Mouse (Mus musculus) cerebellum, adult 18-20 months (tissue): ENCODE measurements around the gene Ufsp2.

Experiments
- DNase-seq, 2 experiments: peaks; one replicate each; pipeline ENCODE4 v3.0.0; 2021

Gene Ufsp2

DNA sequence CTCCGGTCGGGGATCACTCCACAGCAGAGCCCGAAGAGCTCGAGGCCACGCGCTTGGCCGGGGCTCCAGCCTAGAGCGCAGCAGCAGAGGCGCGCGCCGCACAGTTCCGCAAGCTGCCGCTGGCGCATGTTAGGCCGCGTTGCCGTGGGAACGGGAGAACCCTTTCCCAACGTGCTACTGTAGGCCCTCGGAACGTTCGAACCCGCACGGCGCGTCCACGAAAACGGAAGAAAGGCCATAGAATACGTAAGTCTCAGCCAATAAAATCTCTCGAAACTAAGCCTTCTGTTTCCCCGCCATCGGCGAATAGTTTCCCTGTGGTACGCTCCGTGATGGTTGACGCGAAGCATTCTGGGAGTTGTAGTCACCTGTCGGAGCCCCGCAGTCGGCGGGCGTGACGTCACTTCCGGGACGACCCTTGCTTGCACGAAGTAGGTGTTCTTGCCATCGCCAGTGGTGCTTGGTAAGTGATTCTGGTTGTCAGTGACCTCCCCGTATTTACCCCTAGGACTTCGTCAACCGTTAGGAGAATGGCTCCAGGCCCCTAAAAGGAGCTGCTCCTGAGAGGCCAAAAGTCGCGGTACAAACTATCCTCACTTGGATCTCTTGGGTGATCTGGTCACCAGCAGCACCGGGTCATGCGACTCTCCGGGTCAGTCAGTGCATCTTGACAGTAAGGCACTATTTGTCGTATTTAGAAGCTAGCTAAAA, at the start of gene Ufsp2, which contains the start of gene 1700029J07Rik:
TSS of gene Ufsp2 (plus strand) at position 403 of the 711 bp plus-strand sequence.
TSS of gene 1700029J07Rik (minus strand) at position 127 of the 711 bp plus-strand sequence.
- peak; percentile 97 to 99 for DNase-seq

DNA sequence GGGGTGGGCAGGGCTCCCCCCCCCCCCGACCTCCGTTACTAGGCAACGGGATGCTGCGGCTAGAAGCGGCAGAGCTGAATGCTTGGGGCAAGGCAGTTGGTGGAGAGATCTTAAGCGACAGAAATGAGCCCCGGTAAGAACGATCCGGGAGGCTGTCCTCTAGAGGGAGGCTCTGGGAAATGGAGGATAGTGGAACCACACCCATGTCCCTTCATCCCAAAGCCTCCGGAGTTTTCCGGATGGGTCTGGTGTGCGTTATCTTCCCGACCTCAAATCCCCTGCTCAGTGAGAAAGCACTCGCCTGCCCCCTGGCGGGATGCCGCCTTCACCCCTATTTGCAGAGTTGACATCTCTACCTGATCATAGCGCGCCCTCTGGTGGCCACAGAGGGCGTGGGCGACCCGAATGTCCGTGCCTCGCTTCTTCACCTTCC, 40.7 kb upstream of the Ufsp2 start, which contains the start of gene Ccdc110:
TSS of gene Ccdc110 (plus strand) at position 38 of the 433 bp plus-strand sequence.
- peak; percentile 79 to 86 for DNase-seq

DNA sequence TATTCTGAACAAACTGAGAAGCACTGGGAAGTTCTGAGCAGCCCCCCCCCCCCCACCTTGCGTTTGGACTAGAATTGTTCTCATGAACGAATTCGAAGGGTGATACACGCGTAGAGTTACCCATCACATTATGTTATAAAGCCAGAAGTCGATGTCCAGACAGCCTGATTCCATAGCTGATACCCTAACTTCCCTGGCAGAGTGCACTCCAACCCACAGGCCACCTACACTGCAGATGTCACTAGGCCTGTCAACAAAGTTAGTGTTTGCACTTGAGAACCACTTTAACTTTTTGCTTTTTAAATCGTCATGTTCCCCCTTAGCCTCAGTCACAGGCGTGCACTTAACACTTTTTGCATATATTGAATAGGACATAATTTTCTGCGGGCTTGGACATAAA, 38.3 kb upstream of the Ufsp2 start:
- no peak for DNase-seq

DNA sequence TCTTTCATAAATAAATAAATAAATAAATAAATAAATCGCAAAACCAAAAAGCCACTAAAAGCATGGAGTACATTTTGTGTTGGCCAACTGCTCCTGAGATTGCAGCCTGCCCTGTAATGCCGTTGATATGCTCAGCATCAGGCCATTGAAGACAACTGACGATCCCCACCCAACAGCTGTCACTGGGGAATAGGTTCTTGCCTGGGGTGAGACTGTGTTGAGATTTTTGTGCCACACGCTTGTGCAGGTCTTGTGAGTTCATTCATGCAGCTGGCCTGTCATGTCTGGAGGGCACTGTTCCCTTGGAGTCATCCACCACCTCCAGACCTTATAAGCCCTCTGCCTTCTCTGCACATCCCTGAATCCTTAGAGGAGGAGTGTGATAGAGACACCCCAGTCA, 29.0 kb upstream of the Ufsp2 start:
- no peak for DNase-seq

DNA sequence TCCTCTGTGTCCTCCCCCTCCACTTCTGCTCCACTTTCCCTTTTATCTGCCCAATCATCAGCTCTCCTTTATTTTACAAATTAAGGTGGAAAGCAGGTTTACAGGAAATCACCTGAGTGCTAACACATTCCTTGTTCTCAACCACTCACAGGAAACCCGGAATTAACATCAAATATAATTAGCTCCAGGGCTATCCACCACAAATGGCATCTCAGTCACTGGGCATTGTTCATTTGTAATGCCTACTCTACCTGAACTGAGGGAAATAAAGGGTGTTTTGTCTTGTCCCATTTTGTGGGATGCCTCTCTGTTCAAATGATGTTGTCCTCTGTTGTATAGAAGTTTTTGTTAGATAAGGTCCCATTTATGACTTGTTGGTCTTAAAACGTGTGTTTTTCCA, 24.7 kb upstream of the Ufsp2 start:
- no peak for DNase-seq

DNA sequence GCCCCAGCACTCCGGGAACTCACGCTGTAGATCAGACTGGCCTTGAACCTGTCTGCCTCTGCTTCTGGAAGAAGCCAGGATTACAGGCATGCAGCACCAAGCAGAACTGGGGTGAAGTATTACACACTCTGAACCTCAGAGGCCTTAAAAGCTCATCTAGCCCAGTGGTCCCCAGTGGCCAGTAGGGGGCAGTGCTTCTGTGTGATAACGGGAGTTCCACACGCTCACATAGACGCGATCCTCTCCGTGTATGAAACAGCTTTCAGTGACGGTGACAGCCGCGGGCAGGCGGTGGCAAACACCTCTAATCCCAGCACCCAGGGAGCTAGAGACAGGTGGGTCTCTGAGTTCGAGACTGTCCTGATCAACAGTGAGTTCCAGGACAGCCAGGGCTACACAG, 4.4 kb upstream of the Ufsp2 start:
- DNase-seq = no peak

DNA sequence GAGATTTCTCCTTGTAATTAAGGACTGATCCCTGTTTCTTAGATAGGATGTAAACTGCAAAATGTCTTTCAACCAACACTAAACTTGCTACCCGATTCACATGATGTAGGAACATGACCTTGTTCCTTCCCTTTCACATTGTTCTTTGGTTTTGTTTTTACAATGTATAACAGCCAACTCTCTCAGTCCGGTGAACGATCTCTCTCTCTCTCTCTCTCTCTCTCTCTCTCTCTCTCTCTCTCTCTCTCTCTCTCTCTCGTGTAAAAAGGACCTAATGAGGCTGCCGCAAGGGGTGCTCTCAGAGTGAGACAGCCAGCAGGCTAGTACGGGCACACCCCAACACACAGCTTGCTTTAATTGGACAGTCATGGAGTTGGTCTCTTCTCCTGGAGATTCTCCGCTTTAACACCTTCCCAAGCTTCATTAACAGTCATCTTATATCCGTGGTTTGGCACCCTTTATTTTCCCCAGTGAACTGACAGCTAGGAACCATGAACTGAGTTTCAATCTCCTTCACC, 1.3 kb upstream of the Ufsp2 start:
- no peak for DNase-seq

DNA sequence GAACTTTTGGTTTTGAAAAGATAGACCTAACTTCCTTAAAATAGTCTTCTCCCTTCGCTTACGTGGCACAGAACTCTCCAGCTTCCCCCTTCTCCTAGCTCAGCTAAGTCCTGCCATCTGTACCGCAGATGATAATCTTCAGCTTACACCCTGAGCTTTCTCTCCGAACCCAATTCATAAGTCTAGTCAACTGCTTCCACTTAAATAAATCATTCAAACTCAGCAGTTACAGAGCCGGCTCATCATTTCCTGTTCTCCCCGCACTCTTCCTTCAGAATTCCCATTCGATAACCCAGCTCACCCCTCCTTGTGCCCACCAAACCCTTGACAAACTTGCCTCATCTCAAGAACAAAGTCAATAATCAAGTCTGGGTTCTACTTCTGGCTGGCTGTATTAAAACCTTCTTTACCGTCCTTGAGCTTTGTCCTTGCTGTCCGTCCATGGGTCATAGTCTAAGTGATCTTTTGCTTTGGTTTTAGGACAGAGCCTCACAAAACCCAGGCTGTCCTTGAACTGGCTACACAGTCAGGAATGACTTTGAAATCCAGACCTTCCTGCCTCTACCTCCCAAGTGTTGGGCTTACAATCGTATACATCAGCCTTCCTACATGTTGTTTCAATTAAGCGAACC, 625 bp downstream of the Ufsp2 start:
- DNase-seq = no peak

DNA sequence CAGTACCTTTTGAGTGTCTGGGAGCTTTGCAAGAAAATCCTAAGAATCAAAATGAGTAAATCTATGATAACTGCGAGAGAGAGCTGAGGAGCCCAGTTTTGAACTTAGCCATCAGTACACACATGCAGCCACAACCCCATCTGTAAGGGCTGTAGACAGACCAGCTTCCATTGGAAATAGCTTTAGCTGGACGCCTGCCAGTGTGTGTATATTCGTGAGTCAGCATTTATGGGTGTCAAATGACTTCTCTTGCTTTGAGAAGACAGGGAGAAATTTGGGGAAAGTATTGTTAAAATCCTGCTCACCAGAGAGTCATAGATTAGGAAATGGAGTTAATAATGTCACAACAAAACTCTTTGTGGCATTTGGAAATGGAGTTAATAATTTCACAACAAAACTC, 11.3 kb downstream of the Ufsp2 start:
- DNase-seq = no peak

DNA sequence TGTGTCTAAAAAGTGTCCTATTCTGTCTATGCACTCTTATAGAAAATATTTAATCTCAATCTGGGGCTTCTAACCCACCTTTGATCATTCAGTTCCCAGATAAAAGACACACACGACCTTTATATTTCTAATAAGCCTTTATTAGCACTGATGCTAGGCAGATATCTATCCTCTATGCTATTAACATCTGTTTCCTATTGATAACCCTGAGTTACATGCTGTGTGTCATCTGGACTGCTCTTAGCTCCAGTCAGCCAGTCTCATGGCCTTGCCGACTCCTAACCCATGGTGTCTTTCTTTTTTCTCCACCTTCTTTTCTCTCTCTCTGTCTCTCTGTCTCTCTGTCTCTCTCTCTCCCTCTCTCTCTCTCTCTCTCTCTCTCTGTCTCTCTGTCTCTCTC, 12.9 kb downstream of the Ufsp2 start:
- DNase-seq = no peak

DNA sequence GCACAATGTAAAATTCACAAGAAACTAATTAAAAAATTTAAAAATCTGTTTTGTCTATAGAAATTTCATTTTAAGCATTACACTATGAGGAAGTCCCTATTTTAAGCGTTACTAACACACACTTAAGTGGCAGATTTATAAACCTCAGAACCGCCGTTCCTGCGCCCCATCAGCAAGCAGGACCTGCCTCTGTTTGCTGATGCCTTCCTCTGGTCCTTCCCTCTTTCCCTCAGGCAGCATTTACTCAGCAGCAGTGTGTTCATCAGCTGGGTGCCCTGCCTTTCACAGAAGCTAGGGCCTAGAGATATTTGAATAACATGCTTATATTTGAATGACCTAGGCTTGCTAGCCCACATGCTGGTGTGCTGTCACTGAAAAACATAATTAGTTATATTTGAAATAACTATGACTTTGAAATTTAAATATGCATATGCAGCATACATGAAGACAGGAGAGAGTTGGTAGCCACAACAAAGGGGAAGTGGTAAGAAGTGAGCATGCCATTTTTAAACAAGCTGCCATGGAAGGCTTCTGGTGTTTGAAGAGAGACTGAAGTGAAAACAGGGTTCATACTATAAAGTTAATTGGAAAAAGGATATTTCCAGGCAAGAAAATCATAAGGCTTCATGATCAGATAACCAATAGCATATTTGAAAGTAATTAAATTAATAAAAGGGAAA, 15.4 kb downstream of the Ufsp2 start:
- no peak for DNase-seq

DNA sequence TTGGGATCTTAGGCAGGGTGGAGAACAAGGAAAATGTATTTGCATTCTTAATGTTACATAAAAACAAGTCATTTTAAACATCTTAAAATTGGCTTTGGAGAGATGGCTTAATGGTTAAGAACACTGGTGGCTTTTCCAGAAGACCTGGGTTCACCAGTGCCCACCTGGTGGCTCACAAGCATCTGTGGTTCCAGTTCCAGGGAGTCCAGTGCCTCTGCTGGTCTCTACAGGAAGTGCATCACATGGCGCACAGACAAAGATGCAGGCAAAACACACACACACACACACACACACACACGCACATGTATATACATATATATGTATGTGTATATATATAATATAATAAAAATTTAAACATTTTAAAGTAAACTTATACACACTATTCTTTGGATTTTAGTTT, 18.8 kb downstream of the Ufsp2 start:
- no peak for DNase-seq

DNA sequence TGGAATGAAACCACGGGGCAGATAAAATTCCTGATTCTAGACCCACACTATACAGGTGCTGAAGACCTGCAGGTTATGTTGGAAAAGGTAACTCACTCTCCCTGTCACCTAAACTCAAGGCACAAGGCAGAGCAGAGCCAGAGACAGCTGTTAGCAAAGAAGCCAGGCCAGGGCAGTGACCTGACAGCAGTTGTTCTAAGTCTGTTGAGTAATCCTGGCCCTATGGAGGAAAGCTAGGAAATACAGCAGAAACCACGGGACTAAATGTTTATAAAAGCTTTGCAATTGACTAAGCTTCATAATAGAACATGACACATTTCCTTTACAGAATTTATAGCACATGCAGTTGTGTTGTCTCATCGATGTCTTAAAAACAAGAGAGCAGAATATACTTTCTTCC, 20.2 kb downstream of the Ufsp2 start:
- no peak for DNase-seq

DNA sequence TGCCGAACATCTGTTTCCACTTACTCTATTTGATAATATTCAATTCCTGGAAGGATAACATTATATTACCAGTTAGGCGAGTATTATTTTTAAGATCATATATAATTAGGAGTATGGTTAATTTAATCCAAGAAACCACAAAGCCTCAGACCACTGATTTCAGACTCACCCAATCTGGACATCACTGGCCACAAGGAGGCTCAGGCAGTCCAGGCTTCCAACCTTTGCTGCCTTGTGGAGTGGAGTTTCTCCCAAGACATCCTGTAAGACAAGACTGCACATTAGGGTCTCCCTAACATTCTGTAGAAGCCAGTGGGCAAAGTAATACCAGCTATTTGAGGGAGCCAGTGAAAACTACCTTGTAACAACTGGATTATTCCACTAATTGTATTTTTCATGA, 22.9 kb downstream of the Ufsp2 start:
- DNase-seq = no peak

DNA sequence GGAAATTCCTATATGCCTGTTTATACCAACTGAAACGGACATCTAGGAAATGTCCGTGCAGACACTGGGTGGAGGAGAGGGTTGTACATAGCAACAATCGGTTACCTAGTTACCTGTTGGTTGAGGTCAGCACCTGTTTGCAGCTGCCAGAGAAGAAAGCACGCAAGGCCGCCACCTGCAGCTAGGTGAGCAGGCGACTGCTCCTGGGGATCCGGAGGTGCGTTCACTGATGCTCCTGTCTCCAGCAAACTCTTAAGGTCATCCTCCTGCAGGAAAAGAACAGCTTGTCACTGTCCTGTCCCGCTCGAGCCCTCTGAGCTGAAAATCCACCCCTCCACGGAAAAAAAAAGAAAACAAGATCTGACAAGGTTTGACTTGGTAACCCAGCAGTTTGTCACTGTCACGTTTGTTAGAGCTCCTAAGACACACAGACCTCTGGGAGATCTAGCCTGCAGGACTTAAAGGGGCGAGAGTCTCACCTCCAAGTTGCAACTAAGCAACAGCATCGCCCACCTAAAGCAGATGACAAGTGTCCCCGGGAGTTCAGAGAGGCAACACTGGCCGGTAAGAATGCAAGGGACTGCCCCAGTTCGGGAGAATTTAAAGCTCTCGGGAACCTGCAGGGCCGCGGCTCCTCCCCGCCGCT, 23.9 kb downstream of the Ufsp2 start, which contains the start of gene Lrp2bp:
TSS of gene Lrp2bp (plus strand) at position 166 of the 646 bp plus-strand sequence.
- DNase-seq = peak; percentile 53 to 64

DNA sequence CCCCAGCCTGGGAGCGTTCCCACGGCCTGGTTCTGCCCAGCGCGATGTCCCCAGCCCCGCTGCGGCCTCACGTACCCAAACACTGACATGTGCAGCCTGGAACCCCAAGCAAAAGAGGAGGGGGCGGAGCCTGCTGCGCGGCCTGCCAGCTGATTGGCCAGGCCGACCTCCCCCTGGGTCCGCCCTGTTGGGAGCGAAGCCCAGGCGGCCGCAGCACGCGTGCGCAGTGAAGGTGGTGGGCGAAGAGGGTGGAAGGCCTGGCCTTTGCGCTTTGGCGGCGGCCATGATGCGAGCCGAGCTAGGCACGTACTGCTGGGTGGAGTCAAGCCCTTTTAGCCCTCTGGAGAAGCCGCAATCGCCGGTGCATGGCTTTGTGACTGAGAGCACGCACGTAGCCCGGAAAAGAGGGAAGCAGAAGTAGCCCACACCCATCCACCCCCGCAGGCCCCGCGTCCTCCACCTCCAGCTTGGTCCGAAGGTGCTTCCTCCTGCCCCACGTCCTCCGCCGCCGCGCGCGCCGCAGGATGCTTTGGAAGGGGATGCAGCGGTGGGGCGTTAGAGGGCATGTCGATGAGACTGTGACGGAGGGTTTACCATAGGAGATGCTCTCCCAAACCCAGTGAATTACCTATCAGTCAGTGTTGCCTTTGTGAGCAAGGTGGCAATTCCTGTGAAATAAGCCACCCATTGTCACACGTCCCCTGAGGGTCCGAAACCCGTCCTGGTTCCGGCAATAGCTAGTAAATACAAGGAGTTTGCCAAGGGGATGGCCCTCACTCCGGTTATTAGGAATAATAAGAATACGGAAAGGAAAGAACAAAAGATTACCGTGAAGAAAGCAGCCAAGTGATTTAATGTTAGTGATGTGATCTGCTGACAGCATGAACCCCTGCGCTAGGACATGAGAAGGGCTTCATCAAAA, 24.7 kb downstream of the Ufsp2 start:
- peak; percentile 99 to 100 for DNase-seq

DNA sequence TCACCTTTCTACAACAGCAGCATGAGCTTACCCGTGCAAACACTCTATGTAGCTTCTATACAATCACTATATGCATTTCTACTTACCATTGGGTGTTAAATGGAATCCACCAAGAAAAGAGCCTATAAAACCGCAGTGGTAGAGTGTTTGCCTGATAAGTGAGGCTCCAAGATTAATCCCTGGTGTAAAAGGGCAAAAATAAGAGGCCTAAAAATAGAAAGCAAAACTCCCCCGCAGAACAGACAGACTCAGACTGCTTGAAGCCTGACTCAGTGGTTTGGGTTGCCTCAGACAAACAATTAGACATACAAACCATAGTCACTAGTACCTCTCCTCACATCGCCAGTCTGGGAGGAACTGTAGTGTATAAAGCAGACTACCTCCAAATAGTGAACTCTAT, 30.3 kb downstream of the Ufsp2 start, which contains the start of gene Ankrd37:
TSS of gene Ankrd37 (minus strand) at position 112 of the 400 bp plus-strand sequence.
- DNase-seq = no peak

DNA sequence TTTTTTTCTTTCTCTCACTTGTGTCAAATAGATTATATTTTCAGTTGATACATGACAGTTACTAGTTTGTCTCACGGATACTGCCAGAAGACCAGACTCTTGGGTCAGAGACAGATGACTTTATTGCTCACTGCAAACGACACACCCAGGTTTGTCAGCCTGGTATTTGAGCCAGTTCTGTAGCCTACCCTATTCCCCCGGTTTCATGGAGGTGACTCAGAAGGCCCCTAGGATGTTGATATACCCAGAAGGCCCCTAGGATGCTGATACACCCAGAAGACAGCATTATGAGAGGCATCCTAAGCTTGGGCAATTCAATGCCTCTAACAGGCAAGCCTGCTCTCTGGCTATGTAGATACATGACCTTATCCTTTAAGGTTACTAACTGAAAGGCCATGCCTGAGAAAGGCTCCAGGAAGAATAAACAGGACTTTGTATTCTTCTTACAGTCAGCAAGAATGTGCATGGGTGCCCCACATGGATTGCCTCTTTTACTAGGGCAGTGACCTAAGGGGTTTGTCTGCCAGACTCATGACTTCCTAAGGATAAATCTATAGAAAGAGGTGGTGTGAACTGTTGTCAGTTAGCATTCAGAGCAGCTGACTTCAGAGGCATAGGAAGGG, 31.8 kb downstream of the Ufsp2 start:
- no peak for DNase-seq

DNA sequence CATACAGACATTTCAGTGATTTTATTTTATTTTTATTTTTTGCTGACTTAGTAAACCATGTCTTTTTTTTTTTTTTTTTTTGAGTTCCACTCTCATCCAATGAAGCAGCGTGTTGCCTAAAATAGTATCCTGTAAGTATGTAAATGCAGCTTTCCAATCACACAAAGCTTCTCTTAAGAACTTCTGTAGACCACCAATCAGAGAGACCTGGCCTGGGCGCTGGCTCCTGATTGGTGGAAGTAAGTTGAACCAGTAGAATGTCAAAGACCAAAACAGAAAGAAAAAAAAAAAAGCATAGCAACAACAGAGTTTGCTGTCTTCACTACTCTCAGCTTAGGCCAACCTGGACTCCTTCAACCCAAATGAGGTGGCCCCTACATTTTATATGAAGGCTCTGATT, 35.0 kb downstream of the Ufsp2 start:
- DNase-seq = no peak

DNA sequence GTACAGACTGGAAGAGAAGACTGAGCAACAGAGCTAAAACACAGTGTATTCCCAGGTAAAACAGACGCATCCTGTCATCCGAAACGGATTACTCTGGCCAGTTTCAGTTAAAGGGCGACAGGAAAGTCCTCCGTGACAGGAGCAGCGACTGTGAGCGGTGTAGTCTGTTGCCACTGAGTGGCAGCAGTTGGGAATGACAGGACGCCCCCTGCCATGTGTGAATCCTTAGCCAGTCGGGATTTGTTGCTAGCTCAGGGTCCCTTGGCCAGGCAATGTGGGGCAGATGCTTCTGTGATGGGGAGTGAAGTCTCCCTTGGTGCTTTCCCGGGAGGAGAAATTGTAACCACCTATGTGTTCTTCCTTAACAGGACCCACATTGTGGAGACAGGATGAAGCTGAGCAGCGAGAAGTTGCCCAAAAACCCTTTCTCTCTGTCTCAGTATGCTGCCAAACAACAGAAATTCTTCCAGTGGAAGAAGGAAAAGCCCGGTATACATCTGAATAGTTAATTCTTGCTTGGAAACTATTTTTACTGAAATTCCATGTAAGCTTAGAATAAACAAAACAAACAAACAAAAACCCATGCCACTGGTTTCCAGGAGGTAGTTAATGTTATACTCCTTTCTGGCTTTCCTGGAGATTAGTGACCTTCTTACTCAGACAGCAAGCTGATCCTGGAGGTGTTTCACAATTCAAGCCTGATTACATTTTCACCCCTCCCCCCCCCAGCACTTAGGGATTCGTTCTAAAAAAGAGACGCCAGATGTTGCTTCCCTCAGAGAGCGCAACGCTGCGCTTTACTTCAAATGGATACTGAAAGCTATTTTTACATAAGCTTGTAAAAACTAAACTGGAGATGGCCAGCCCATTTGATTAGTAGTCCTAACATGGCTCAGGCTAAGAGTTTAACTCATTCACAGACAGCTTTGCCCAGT, 35.7 kb downstream of the Ufsp2 start:
- peak; percentile 25 to 38 for DNase-seq
